Mouse (Mus musculus): Measurements from ENCODE around the gene Wdr25. TPM values are rescaled to one million over a fixed set of nuclear protein-coding genes. Genes with fewer than 3 reads are reported as not detected.

The Wdr25 gene
- polyA plus RNA-seq, 1 experiment from 2014 or later = 4.6 TPM

GRCm38 (mm10) chr12:109049949-109050348 lies 156.5 kb downstream of the Wdr25 start:
- Histone ChIP-seq H3K9me3 (no peaks in the 10 kb centered on the region), H3K4me3 (no peak overlapping the region), H3K4me1 (replicated peaks) (peaks cover 23% of the 10 kb centered on the region), H3K4me2 (no peak overlapping the region), H3K27me3 (peaks cover 44% of the 10 kb centered on the region), H3K27ac (replicated peaks) (no peak overlapping the region), H3K36me3 (no peaks in the 10 kb centered on the region), H3K9ac (no peak overlapping the region)
- ATAC-seq (ENCODE audit: low FRiP score, low read depth) = no peak
- WGBS = 89% methylated on average over 4 of the region's 4 CpGs

DNA sequence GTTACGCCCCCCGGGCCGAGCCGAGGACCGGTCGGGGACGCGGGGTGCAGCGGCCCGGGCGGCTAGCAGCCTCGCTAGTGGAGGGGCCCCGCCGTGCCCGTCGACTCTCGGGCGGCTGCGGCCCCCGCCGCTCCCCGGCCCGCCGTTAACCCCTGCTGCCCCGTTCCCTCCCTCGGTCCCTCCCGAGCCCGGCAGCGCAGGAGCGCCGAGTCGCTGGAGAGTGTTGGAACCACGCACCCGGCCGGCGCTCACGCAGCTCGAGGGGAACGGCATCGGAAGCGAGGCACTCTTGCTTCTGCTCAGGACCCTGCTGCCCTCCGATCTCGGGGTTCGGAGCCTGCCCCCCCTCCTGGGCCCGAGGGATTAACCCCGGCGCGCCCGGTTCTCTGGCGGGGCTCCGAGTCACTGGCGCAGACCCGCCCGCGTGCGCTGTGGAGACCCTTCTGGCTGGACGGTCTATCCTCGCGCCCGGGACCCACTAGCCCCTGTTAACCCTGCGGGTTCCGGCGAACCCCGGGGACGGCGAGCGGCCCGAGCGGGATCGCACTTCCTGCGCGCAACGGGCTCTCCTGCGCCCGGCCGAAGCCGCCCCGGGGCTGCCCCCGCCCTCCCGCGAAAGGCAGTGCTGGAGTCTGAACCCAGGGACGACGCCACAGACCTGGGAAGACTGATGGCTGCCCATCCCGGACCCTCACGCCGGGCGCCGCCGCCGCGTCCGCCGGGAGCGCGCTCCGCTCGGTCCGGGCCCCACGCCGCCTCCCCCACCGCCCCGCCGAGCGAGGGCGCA lies 159.8 kb downstream of the Wdr25 start:
- peak overlapping the region; percentile 91 for H3K4me2 ChIP-seq
- H3K4me3 ChIP-seq = peak overlapping the region; percentile 48
- no peak overlapping the region for H3K27ac ChIP-seq (replicated peaks)
- H3K9me3 ChIP-seq = no peaks in the 10 kb centered on the region
- H3K9ac ChIP-seq = peak overlapping the region; percentile 50
- H3K27me3 ChIP-seq = peaks cover 54% of the 10 kb centered on the region
- no peak; the same call in 1 of the 2 replicates for ATAC-seq (ENCODE audit: low FRiP score, low read depth)
- under 1% methylated on average over 95 of the region's 105 CpGs for WGBS
- peaks cover 23% of the 10 kb centered on the region for H3K4me1 ChIP-seq (replicated peaks)
- H3K36me3 ChIP-seq = no peaks in the 10 kb centered on the region

GRCm38 (mm10) chr12:109057736-109058135 lies 164.3 kb downstream of the Wdr25 start:
- Histone ChIP-seq H3K27me3 (peaks cover 30% of the 10 kb centered on the region), H3K9ac (no peak overlapping the region), H3K4me3 (no peak overlapping the region), H3K27ac (replicated peaks) (no peak overlapping the region), H3K9me3 (no peaks in the 10 kb centered on the region), H3K4me1 (replicated peaks) (peaks cover 16% of the 10 kb centered on the region), H3K36me3 (no peaks in the 10 kb centered on the region), H3K4me2 (no peak overlapping the region)
- no peak for ATAC-seq (ENCODE audit: low FRiP score, low read depth)
- WGBS = 81% methylated on average over 4 of the region's 4 CpGs

DNA sequence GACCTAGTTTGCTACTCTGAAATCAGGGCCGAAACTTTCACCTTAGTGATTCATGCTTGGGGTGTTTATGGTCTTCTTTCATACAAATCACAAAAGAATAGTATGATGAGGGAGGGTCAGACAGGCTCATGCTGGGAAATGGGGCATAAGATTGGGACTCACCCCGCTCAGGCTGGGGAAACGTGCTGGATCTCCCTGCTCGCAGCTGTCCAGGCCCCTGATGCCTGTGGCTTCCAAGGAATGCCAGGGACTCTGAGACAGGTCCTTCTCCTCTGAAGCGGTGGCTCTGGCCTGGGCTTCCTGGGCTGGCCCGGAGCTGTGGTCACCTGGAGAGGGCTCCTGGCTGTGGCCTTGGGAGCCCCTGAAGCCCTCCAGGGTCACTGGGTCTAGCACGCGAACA lies 165.2 kb downstream of the Wdr25 start:
- Histone ChIP-seq H3K4me2 (no peak overlapping the region), H3K9me3 (no peaks in the 10 kb centered on the region), H3K36me3 (no peaks in the 10 kb centered on the region), H3K4me3 (no peak overlapping the region), H3K9ac (no peak overlapping the region), H3K4me1 (replicated peaks) (peaks cover 7% of the 10 kb centered on the region), H3K27me3 (peaks cover 21% of the 10 kb centered on the region), H3K27ac (replicated peaks) (no peak overlapping the region)
- ATAC-seq (ENCODE audit: low FRiP score, low read depth) = no peak
- WGBS = 87% methylated on average over 8 of the region's 8 CpGs

- Histone ChIP-seq H3K4me1 (replicated peaks) (peaks cover 18% of the 10 kb centered on the region), H3K9me3 (no peaks in the 10 kb centered on the region), H3K27ac (replicated peaks) (peak overlapping the region; percentile 78), H3K4me2 (peak overlapping the region; percentile 96), H3K9ac (peak overlapping the region; percentile 78), H3K27me3 (no peaks in the 10 kb centered on the region), H3K4me3 (peak overlapping the region; percentile 64), H3K36me3 (no peaks in the 10 kb centered on the region)
- ATAC-seq (ENCODE audit: low FRiP score, low read depth) = peak; percentile 92
- 2% methylated on average over 31 of the region's 59 CpGs for WGBS
Observed at GRCm38 (mm10) chr12:109067561-109068135, 174.2 kb downstream of the Wdr25 start.

DNA sequence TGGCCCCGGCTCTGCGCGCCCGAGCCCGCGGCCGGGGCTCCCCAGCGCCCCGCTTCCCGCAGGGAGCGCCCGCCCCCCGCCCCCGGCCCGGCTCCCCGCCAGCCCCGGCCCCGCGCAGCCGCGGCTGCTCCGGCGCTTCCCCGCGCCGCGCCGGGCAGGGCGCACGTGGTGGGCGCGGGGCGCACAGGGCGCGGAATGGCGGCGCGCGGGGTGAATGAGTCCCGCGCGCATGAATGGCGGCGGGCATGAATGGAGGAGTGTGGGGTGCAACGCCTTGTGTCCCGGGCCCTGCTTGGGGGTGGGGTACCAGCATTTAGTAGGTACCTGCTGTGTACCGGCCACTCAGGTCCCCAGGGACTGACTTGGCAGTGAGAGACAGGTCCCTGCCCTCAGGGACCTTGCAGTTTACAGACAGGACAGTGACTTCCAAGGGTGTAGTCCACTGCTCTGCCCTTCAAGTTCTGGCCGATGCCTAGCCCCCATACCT lies 174.8 kb downstream of the Wdr25 start, which contains the start of gene Begain:
Begain (minus strand) TSS at position 51 of the 487 bp plus-strand sequence.
- Histone ChIP-seq H3K9me3 (no peaks in the 10 kb centered on the region), H3K36me3 (no peaks in the 10 kb centered on the region), H3K4me1 (replicated peaks) (peaks cover 18% of the 10 kb centered on the region), H3K4me2 (peak within 1 kb of the TSS; percentile 96), H3K27ac (replicated peaks) (peak within 1 kb of the TSS; percentile 78), H3K4me3 (peak within 1 kb of the TSS; percentile 64), H3K9ac (peak within 1 kb of the TSS; percentile 78), H3K27me3 (no peaks in the 10 kb centered on the region)
- 4% methylated on average over 21 of the region's 48 CpGs for WGBS
- peak; percentile 67; the same call in 1 of the 2 replicates for ATAC-seq (ENCODE audit: low FRiP score, low read depth)

GRCm38 (mm10) chr12:109068738-109069137 lies 175.3 kb downstream of the Wdr25 start:
- Histone ChIP-seq H3K9ac (peak overlapping the region; percentile 78; the same call in 1 of the 2 replicates), H3K4me1 (replicated peaks) (peaks cover 18% of the 10 kb centered on the region), H3K4me2 (peak overlapping the region; percentile 96), H3K27me3 (no peaks in the 10 kb centered on the region), H3K9me3 (no peaks in the 10 kb centered on the region), H3K27ac (replicated peaks) (no peak overlapping the region), H3K4me3 (peak overlapping the region; percentile 64; the same call in 1 of the 2 replicates), H3K36me3 (no peaks in the 10 kb centered on the region)
- ATAC-seq (ENCODE audit: low FRiP score, low read depth) = no peak
- 80% methylated on average over 7 of the region's 7 CpGs for WGBS

- Histone ChIP-seq H3K4me3 (no peak overlapping the region), H3K4me2 (no peak overlapping the region), H3K4me1 (replicated peaks) (peaks cover 18% of the 10 kb centered on the region), H3K9me3 (no peaks in the 10 kb centered on the region), H3K9ac (no peak overlapping the region), H3K27ac (replicated peaks) (no peak overlapping the region), H3K36me3 (no peaks in the 10 kb centered on the region), H3K27me3 (no peaks in the 10 kb centered on the region)
- ATAC-seq (ENCODE audit: low FRiP score, low read depth) = no peak
- 56% methylated on average over 2 of the region's 2 CpGs for WGBS
Observed at GRCm38 (mm10) chr12:109069751-109070150, 176.3 kb downstream of the Wdr25 start.

DNA sequence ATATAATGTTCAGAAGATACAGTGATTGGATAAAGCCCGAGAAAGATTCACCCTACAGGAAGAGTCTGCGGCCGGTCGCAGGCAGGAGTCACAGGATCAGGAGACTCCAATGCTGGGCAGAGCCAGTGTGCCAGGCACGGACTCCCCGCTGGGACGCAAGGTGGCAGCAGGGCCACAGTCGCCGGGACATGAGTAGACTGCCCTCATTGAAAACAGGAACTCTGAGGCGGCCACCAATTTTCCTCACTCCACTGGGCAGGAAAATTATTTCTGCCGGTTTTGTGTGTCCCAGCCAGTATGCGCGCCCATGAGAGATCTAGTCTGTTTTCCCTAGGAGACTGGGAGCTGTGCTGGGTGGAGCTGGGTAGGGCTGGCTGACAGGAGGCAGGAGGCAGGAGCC lies 177.8 kb downstream of the Wdr25 start:
- WGBS = 74% methylated on average over 13 of the region's 13 CpGs
- no peak overlapping the region for H3K27ac ChIP-seq (replicated peaks)
- H3K9me3 ChIP-seq = no peaks in the 10 kb centered on the region
- no peaks in the 10 kb centered on the region for H3K27me3 ChIP-seq
- no peak overlapping the region for H3K9ac ChIP-seq
- H3K4me2 ChIP-seq = no peak overlapping the region
- peaks cover 18% of the 10 kb centered on the region for H3K4me1 ChIP-seq (replicated peaks)
- H3K4me3 ChIP-seq = no peak overlapping the region
- no peaks in the 10 kb centered on the region for H3K36me3 ChIP-seq
- ATAC-seq (ENCODE audit: low FRiP score, low read depth) = no peak

GRCm38 (mm10) chr12:109074106-109074505 lies 180.7 kb downstream of the Wdr25 start:
- Histone ChIP-seq H3K36me3 (no peaks in the 10 kb centered on the region), H3K9ac (no peak overlapping the region), H3K4me3 (no peak overlapping the region), H3K4me2 (no peak overlapping the region), H3K27ac (replicated peaks) (no peak overlapping the region), H3K9me3 (no peaks in the 10 kb centered on the region), H3K4me1 (replicated peaks) (no peaks in the 10 kb centered on the region), H3K27me3 (no peaks in the 10 kb centered on the region)
- ATAC-seq (ENCODE audit: low FRiP score, low read depth) = no peak
- WGBS = 90% methylated on average over 6 of the region's 6 CpGs

GRCm38 (mm10) chr12:109074777-109075285 lies 181.4 kb downstream of the Wdr25 start:
- H3K27ac ChIP-seq (replicated peaks) = no peak overlapping the region
- H3K27me3 ChIP-seq = no peaks in the 10 kb centered on the region
- no peak overlapping the region for H3K4me2 ChIP-seq
- H3K9me3 ChIP-seq = no peaks in the 10 kb centered on the region
- WGBS = 88% methylated on average over 2 of the region's 2 CpGs
- no peaks in the 10 kb centered on the region for H3K4me1 ChIP-seq (replicated peaks)
- H3K36me3 ChIP-seq = no peaks in the 10 kb centered on the region
- H3K9ac ChIP-seq = no peak overlapping the region
- no peak overlapping the region for H3K4me3 ChIP-seq
- ATAC-seq (ENCODE audit: low FRiP score, low read depth) = no peak

GRCm38 (mm10) chr12:109077036-109077435 lies 183.6 kb downstream of the Wdr25 start:
- Histone ChIP-seq H3K9ac (no peak overlapping the region), H3K4me3 (no peak overlapping the region), H3K4me1 (replicated peaks) (no peaks in the 10 kb centered on the region), H3K36me3 (no peaks in the 10 kb centered on the region), H3K27ac (replicated peaks) (no peak overlapping the region), H3K4me2 (no peak overlapping the region), H3K9me3 (no peaks in the 10 kb centered on the region), H3K27me3 (no peaks in the 10 kb centered on the region)
- WGBS = 88% methylated on average over 6 of the region's 6 CpGs
- ATAC-seq (ENCODE audit: low FRiP score, low read depth) = no peak

Data from hindbrain, embryonic 15.5 days (tissue).